Mouse (Mus musculus): ENCODE measurements around the gene Zwilch. TPM values are rescaled to one million over a fixed set of nuclear protein-coding genes. Genes with fewer than 3 reads are reported as not detected.

Gene Zwilch
- polyA plus RNA-seq, 1 experiment from 2014 or later: 27.0 TPM

GRCm38 (mm10) chr9:64105301-64105700 is 67.6 kb downstream of the Zwilch start:
- Histone ChIP-seq H3K9me3 (ENCODE audit: control insufficient read depth, low read length) (no peaks in the 10 kb centered on the region), H3K36me3 (ENCODE audit: control insufficient read depth, insufficient read depth, low read length) (no peaks in the 10 kb centered on the region), H3K4me2 (replicated peaks; ENCODE audit: low read depth, low read length) (no peak overlapping the region), H3K4me1 (replicated peaks; ENCODE audit: control insufficient read depth, insufficient read depth, low read length) (no peaks in the 10 kb centered on the region), H3K27ac (ENCODE audit: low read depth, low read length) (no peak overlapping the region), H3K27me3 (ENCODE audit: control insufficient read depth, insufficient read depth, low read length) (no peaks in the 10 kb centered on the region), H3K4me3 (ENCODE audit: low read depth, low read length) (no peak overlapping the region), H3K9ac (ENCODE audit: low read depth, low read length) (no peak overlapping the region)
- DNase-seq (ENCODE audit: low spot score) (no peak), ATAC-seq (ENCODE audit: low FRiP score) (no peak)
- WGBS: 79% methylated on average over 6 of the region's 6 CpGs

GRCm38 (mm10) chr9:64100442-64100841 is 72.5 kb downstream of the Zwilch start:
- no peak overlapping the region for H3K4me2 ChIP-seq (replicated peaks; ENCODE audit: low read depth, low read length)
- H3K9ac ChIP-seq (ENCODE audit: low read depth, low read length): no peak overlapping the region
- no peak overlapping the region for H3K27ac ChIP-seq (ENCODE audit: low read depth, low read length)
- WGBS: 3% methylated on average over 4 of the region's 4 CpGs
- no peaks in the 10 kb centered on the region for H3K4me1 ChIP-seq (replicated peaks; ENCODE audit: control insufficient read depth, insufficient read depth, low read length)
- H3K27me3 ChIP-seq (ENCODE audit: control insufficient read depth, insufficient read depth, low read length): no peaks in the 10 kb centered on the region
- no peaks in the 10 kb centered on the region for H3K9me3 ChIP-seq (ENCODE audit: control insufficient read depth, low read length)
- ATAC-seq (ENCODE audit: low FRiP score): no peak
- H3K4me3 ChIP-seq (ENCODE audit: low read depth, low read length): no peak overlapping the region
- DNase-seq (ENCODE audit: low spot score): peak; percentile 79
- H3K36me3 ChIP-seq (ENCODE audit: control insufficient read depth, insufficient read depth, low read length): no peaks in the 10 kb centered on the region

GRCm38 (mm10) chr9:64098282-64098681 is 74.6 kb downstream of the Zwilch start:
- no peaks in the 10 kb centered on the region for H3K9me3 ChIP-seq (ENCODE audit: control insufficient read depth, low read length)
- WGBS: 63% methylated on average over 4 of the region's 4 CpGs
- no peak for ATAC-seq (ENCODE audit: low FRiP score)

GRCm38 (mm10) chr9:64094083-64094482 is 78.8 kb downstream of the Zwilch start:
- DNase-seq (ENCODE audit: low spot score) (no peak), ATAC-seq (ENCODE audit: low FRiP score) (no peak)
- H3K4me2 ChIP-seq (replicated peaks; ENCODE audit: low read depth, low read length): no peak overlapping the region
- H3K27ac ChIP-seq (ENCODE audit: low read depth, low read length): no peak overlapping the region
- H3K27me3 ChIP-seq (ENCODE audit: control insufficient read depth, insufficient read depth, low read length): no peaks in the 10 kb centered on the region
- WGBS: 61% methylated on average over 11 of the region's 11 CpGs
- H3K9ac ChIP-seq (ENCODE audit: low read depth, low read length): no peak overlapping the region
- H3K4me3 ChIP-seq (ENCODE audit: low read depth, low read length): no peak overlapping the region
- H3K36me3 ChIP-seq (ENCODE audit: control insufficient read depth, insufficient read depth, low read length): no peaks in the 10 kb centered on the region
- H3K4me1 ChIP-seq (replicated peaks; ENCODE audit: control insufficient read depth, insufficient read depth, low read length): no peaks in the 10 kb centered on the region
- no peaks in the 10 kb centered on the region for H3K9me3 ChIP-seq (ENCODE audit: control insufficient read depth, low read length)

More at GRCm38 (mm10) chr9:64098282-64098681, 74.6 kb downstream of the Zwilch start:
- H3K4me1 ChIP-seq (replicated peaks; ENCODE audit: control insufficient read depth, insufficient read depth, low read length): no peaks in the 10 kb centered on the region
- H3K27ac ChIP-seq (ENCODE audit: low read depth, low read length): no peak overlapping the region
- no peaks in the 10 kb centered on the region for H3K27me3 ChIP-seq (ENCODE audit: control insufficient read depth, insufficient read depth, low read length)
- H3K36me3 ChIP-seq (ENCODE audit: control insufficient read depth, insufficient read depth, low read length): no peaks in the 10 kb centered on the region
- H3K4me3 ChIP-seq (ENCODE audit: low read depth, low read length): no peak overlapping the region
- H3K9ac ChIP-seq (ENCODE audit: low read depth, low read length): no peak overlapping the region
- no peak overlapping the region for H3K4me2 ChIP-seq (replicated peaks; ENCODE audit: low read depth, low read length)
- no peak for DNase-seq (ENCODE audit: low spot score)

- no peaks in the 10 kb centered on the region for H3K9me3 ChIP-seq (ENCODE audit: control insufficient read depth, low read length)
- H3K4me1 ChIP-seq (replicated peaks; ENCODE audit: control insufficient read depth, insufficient read depth, low read length): peaks cover 8% of the 10 kb centered on the region; the same call in 1 of the 2 replicates
- H3K27me3 ChIP-seq (ENCODE audit: control insufficient read depth, insufficient read depth, low read length): peaks cover 9% of the 10 kb centered on the region; the same call in 1 of the 2 replicates
- no peak overlapping the region for H3K9ac ChIP-seq (ENCODE audit: low read depth, low read length)
- H3K36me3 ChIP-seq (ENCODE audit: control insufficient read depth, insufficient read depth, low read length): no peaks in the 10 kb centered on the region
- H3K4me2 ChIP-seq (replicated peaks; ENCODE audit: low read depth, low read length): no peak overlapping the region
- no peak overlapping the region for H3K27ac ChIP-seq (ENCODE audit: low read depth, low read length)
- no peak overlapping the region for H3K4me3 ChIP-seq (ENCODE audit: low read depth, low read length)
- WGBS: 79% methylated on average over 12 of the region's 12 CpGs
- ATAC-seq (ENCODE audit: low FRiP score) (no peak), DNase-seq (ENCODE audit: low spot score) (no peak)
These were observed 83.9 kb downstream of the Zwilch start for GRCm38 (mm10) chr9:64089004-64089403.

- no peak overlapping the region for H3K4me3 ChIP-seq (ENCODE audit: low read depth, low read length)
- 92% methylated on average over 7 of the region's 7 CpGs for WGBS
- no peaks in the 10 kb centered on the region for H3K36me3 ChIP-seq (ENCODE audit: control insufficient read depth, insufficient read depth, low read length)
- H3K9me3 ChIP-seq (ENCODE audit: control insufficient read depth, low read length): no peaks in the 10 kb centered on the region
- no peak for DNase-seq (ENCODE audit: low spot score)
- H3K9ac ChIP-seq (ENCODE audit: low read depth, low read length): no peak overlapping the region
- H3K4me2 ChIP-seq (replicated peaks; ENCODE audit: low read depth, low read length): no peak overlapping the region
- no peak for ATAC-seq (ENCODE audit: low FRiP score)
- H3K4me1 ChIP-seq (replicated peaks; ENCODE audit: control insufficient read depth, insufficient read depth, low read length): peaks cover 8% of the 10 kb centered on the region; the same call in 1 of the 2 replicates
- peaks cover 15% of the 10 kb centered on the region; the same call in 1 of the 2 replicates for H3K27me3 ChIP-seq (ENCODE audit: control insufficient read depth, insufficient read depth, low read length)
- no peak overlapping the region for H3K27ac ChIP-seq (ENCODE audit: low read depth, low read length)
These were observed 84.6 kb downstream of the Zwilch start for GRCm38 (mm10) chr9:64088346-64088745.

GRCm38 (mm10) chr9:64087461-64088235 is 85.3 kb downstream of the Zwilch start:
- Histone ChIP-seq H3K9ac (ENCODE audit: low read depth, low read length) (no peak overlapping the region), H3K4me1 (replicated peaks; ENCODE audit: control insufficient read depth, insufficient read depth, low read length) (peaks cover 8% of the 10 kb centered on the region; the same call in 1 of the 2 replicates), H3K4me2 (replicated peaks; ENCODE audit: low read depth, low read length) (no peak overlapping the region), H3K27me3 (ENCODE audit: control insufficient read depth, insufficient read depth, low read length) (peaks cover 16% of the 10 kb centered on the region; the same call in 1 of the 2 replicates), H3K4me3 (ENCODE audit: low read depth, low read length) (no peak overlapping the region), H3K36me3 (ENCODE audit: control insufficient read depth, insufficient read depth, low read length) (no peaks in the 10 kb centered on the region), H3K27ac (ENCODE audit: low read depth, low read length) (no peak overlapping the region), H3K9me3 (ENCODE audit: control insufficient read depth, low read length) (no peaks in the 10 kb centered on the region)
- 47% methylated on average over 5 of the region's 5 CpGs for WGBS
- ATAC-seq (ENCODE audit: low FRiP score) (no peak), DNase-seq (ENCODE audit: low spot score) (peak; percentile 87)

All from hindbrain, embryonic 11.5 days (tissue).